Mouse (Mus musculus) CH12.LX (cell line): Measurements from ENCODE around the gene Atp5j2. TPM values are rescaled to one million over a fixed set of nuclear protein-coding genes. Genes with fewer than 3 reads are reported as not detected.

Source experiments
- DNase-seq: peaks from one replicate; pipeline ENCODE4 v3.0.0-alpha.2; 2013; ENCODE audit errors: extremely low read depth
- H3K27ac ChIP-seq: 2 replicates; pipeline ENCODE4 v1.5.1; 2012; ENCODE audit warnings: low read depth, mild to moderate bottlenecking, control low read depth, moderate library complexity; ENCODE audit not compliant: insufficient read depth
- H3K27me3 ChIP-seq: replicated peaks from 2 replicates; pipeline ENCODE3; 2012; ENCODE audit warnings: inconsistent platforms
- H3K36me3 ChIP-seq, 2 experiments: replicated peaks in 1 of 2; 2 replicates each; pipeline versions ENCODE3 to v1.6.1; 2012; ENCODE audit warnings: inconsistent platforms in 1 of 2, low read length in 1 of 2, mild to moderate bottlenecking in 1 of 2, mixed read lengths in 1 of 2, moderate library complexity in 1 of 2; ENCODE audit not compliant: control insufficient read depth in 1 of 2, insufficient read depth in 1 of 2
- H3K4me1 ChIP-seq, 2 experiments: 2 replicates each; pipeline ENCODE4 v1.6.1; 2012; ENCODE audit warnings: inconsistent platforms in 1 of 2, moderate library complexity in 1 of 2; ENCODE audit not compliant: insufficient read depth in 2 of 2, control insufficient read depth in 1 of 2
- H3K4me2 ChIP-seq: 2 replicates; pipeline ENCODE4 v1.6.1; 2012; ENCODE audit warnings: low read depth, mild to moderate bottlenecking, control low read depth; ENCODE audit not compliant: poor library complexity, insufficient read depth, severe bottlenecking
- H3K4me3 ChIP-seq, 3 experiments: fragments of 150-350 bp in 1 of 3; sonication (generic) in 1 of 3; replicated peaks in 1 of 3; 2 replicates each; pipeline versions ENCODE3 to v1.5.1; 2011 to 2012; ENCODE audit warnings: low read depth in 2 of 3, low read length in 2 of 3, mild to moderate bottlenecking in 2 of 3, moderate library complexity in 2 of 3, control low read depth in 1 of 3, improper control_type of control experiment in 1 of 3, inconsistent platforms in 1 of 3, mixed read lengths in 1 of 3; ENCODE audit not compliant: poor library complexity in 1 of 3
- H3K79me2 ChIP-seq: replicated peaks from 2 replicates; pipeline ENCODE4 v1.6.1; 2012; ENCODE audit warnings: mild to moderate bottlenecking, moderate library complexity; ENCODE audit not compliant: control insufficient read depth, poor library complexity, insufficient read depth, severe bottlenecking; ENCODE audit errors: extremely low read depth
- H3K9ac ChIP-seq: 2 replicates; pipeline ENCODE4 v1.6.1; 2012; ENCODE audit warnings: low read depth, mild to moderate bottlenecking, control low read depth, moderate library complexity; ENCODE audit not compliant: insufficient read depth
- H3K9me3 ChIP-seq: replicated peaks from 2 replicates; pipeline ENCODE3; 2012; ENCODE audit warnings: low read length, inconsistent platforms, mixed read lengths
- BHLHE40 ChIP-seq: IDR thresholded peaks from 2 replicates; pipeline ENCODE4 v1.6.1; 2011; ENCODE audit warnings: mild to moderate bottlenecking, low read depth, low read length, improper control_type of control experiment
- CTCF ChIP-seq, 2 experiments: IDR thresholded peaks in 1 of 2; conservative IDR thresholded peaks in 1 of 2; 2 replicates each; pipeline ENCODE4 v1.5.1; 2011 to 2012; ENCODE audit warnings: low read depth in 2 of 2, low read length in 2 of 2, improper control_type of control experiment in 1 of 2, inconsistent platforms in 1 of 2, mild to moderate bottlenecking in 1 of 2, moderate library complexity in 1 of 2
- ELF1 ChIP-seq: IDR thresholded peaks from 2 replicates; pipeline ENCODE4 v1.6.1; 2014; ENCODE audit warnings: low read depth, mild to moderate bottlenecking, inconsistent platforms, low read length, improper control_type of control experiment
- EP300 ChIP-seq: IDR thresholded peaks from 2 replicates; pipeline ENCODE4 v1.6.1; 2011; ENCODE audit warnings: low read length, improper control_type of control experiment
- IRF4 ChIP-seq: IDR thresholded peaks from 2 replicates; pipeline ENCODE4 v1.6.1; 2014; ENCODE audit warnings: low read depth, mild to moderate bottlenecking, inconsistent platforms, low read length, improper control_type of control experiment
- MAZ ChIP-seq: IDR thresholded peaks from 2 replicates; pipeline ENCODE4 v1.6.1; 2012; ENCODE audit warnings: low read depth, mild to moderate bottlenecking, inconsistent platforms, low read length, improper control_type of control experiment, moderate library complexity
- MEF2A ChIP-seq: IDR thresholded peaks from 2 replicates; pipeline ENCODE4 v1.6.1; 2014; ENCODE audit warnings: low read depth, mild to moderate bottlenecking, inconsistent platforms, low read length, improper control_type of control experiment, borderline replicate concordance
- MYC ChIP-seq: IDR thresholded peaks from 2 replicates; pipeline ENCODE4 v1.6.1; 2011; ENCODE audit warnings: low read depth, mild to moderate bottlenecking, improper control_type of control experiment, low read length
- NELFE ChIP-seq: IDR thresholded peaks from 2 replicates; pipeline ENCODE4 v1.6.1; 2011; ENCODE audit warnings: low read depth, low read length, improper control_type of control experiment
- POLR2AphosphoS2 ChIP-seq: IDR thresholded peaks from 2 replicates; pipeline ENCODE4 v1.6.1; 2011; ENCODE audit warnings: low read depth, low read length, improper control_type of control experiment
- RAD21 ChIP-seq: IDR thresholded peaks from 2 replicates; pipeline ENCODE4 v1.6.1; 2011; ENCODE audit warnings: low read depth, mild to moderate bottlenecking, low read length, improper control_type of control experiment, moderate library complexity
- RCOR1 ChIP-seq: conservative IDR thresholded peaks from 2 replicates; pipeline ENCODE4 v1.6.1; 2012; ENCODE audit warnings: low read depth, mild to moderate bottlenecking, inconsistent platforms, low read length, improper control_type of control experiment
- SMC3 ChIP-seq: IDR thresholded peaks from 2 replicates; pipeline ENCODE4 v1.6.1; 2011; ENCODE audit warnings: low read depth, low read length, improper control_type of control experiment
- TCF12 ChIP-seq: IDR thresholded peaks from 2 replicates; pipeline ENCODE4 v1.6.1; 2014; ENCODE audit warnings: low read depth, mild to moderate bottlenecking, inconsistent platforms, low read length, improper control_type of control experiment
- UBTF ChIP-seq: IDR thresholded peaks from 2 replicates; pipeline ENCODE4 v1.6.1; 2012; ENCODE audit warnings: low read depth, mild to moderate bottlenecking, inconsistent platforms, low read length, improper control_type of control experiment, moderate library complexity
- USF2 ChIP-seq: conservative IDR thresholded peaks from 2 replicates; pipeline ENCODE4 v1.6.1; 2011; ENCODE audit warnings: low read depth, low read length, improper control_type of control experiment
- ZC3H11A ChIP-seq: IDR thresholded peaks from 2 replicates; pipeline ENCODE4 v1.6.1; 2012; ENCODE audit warnings: low read depth, mild to moderate bottlenecking, inconsistent platforms, low read length, improper control_type of control experiment
- ZMIZ1 ChIP-seq: IDR thresholded peaks from 2 replicates; pipeline ENCODE4 v1.6.1; 2012; ENCODE audit warnings: low read depth, mild to moderate bottlenecking, inconsistent platforms, low read length, improper control_type of control experiment
- dilution Hi-C: fragments of 300-500 bp; cut with MboI; formaldehyde crosslinking; loops from 2 replicates; pipeline ENCODE4 v1.14.3; 2020; ENCODE audit warnings: low sequenced_read_pairs; ENCODE audit not compliant: extremely low pct_unique_long_range_greater_than_20kb, extremely low pct_ligation_motif_present
- in situ Hi-C: fragments of 300-500 bp; cut with MboI; formaldehyde crosslinking; loops from 3 replicates; pipeline ENCODE4 v1.14.3; 2019; ENCODE audit warnings: low sequenced_read_pairs, low pct_ligation_motif_present, low pct_unique_long_range_greater_than_20kb, mixed read lengths
- polyA plus RNA-seq: library from polyadenylated mRNA; unstranded; fragments of >175 nt; gene quantifications from 2 replicates; pipeline ENCODE4 v1.2.1, GENCODE M21; 2012; ENCODE audit warnings: low read depth; ENCODE audit not compliant: insufficient read length
- total RNA-seq, 2 experiments: library from RNA; depleted of rRNA; stranded (reverse); fragments of 300-350 nt in 1 of 2; fragments of >200 nt in 1 of 2; gene quantifications; 2 replicates each; pipeline ENCODE4 v1.2.3; 2012 to 2014

The Atp5j2 gene
- total and polyA plus RNA-seq, 3 experiments = 202 to 440 (median 327) TPM

DNA sequence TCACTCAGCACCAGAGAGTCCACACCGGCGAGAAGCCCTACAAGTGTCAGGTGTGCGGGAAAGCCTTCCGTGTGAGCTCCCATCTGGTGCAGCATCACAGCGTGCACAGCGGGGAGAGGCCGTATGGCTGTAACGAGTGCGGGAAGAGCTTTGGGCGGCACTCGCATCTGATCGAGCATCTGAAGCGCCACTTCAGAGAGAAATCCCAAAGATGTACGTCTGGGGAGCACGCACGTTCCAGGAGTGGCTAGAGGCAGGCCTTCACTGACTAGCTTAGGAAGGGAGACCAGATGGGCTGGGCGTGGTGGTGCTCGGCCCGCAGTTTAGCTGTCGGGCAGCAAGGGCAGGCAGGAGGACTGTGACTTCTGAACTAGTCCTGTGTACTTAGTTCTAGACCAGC, 26.8 kb upstream of the Atp5j2 start:
- Histone ChIP-seq H3K4me2 (no peak overlapping the region), H3K9me3 (no peaks in the 10 kb centered on the region)
- no peak for DNase-seq
- in situ Hi-C loops = no loop called here
- no peak for TF ChIP-seq EP300
- TF ChIP-seq UBTF = no peak
- no peak for TF ChIP-seq MAZ
- no peak for TF ChIP-seq MEF2A
- TF ChIP-seq USF2 = no peak
- no peak for TF ChIP-seq RAD21
- TF ChIP-seq POLR2AphosphoS2 = no peak
- no peak for TF ChIP-seq NELFE
- no peak for TF ChIP-seq RCOR1
- TF ChIP-seq IRF4 = no peak
- TF ChIP-seq MYC = no peak
- no peak for TF ChIP-seq BHLHE40
- TF ChIP-seq CTCF (conservative IDR thresholded peaks at IDR 0.05 in 1 of 2, IDR thresholded peaks at IDR 0.05 in 1 of 2; ENCODE audit: low read depth in 2 of 2, low read length in 2 of 2) = no peak
- no peak for TF ChIP-seq TCF12
- TF ChIP-seq SMC3 = no peak
- TF ChIP-seq, all 38 proteins: peak for 0
- Histone ChIP-seq H3K4me1 (no peaks in the 10 kb centered on the region), H3K79me2 (no peaks in the 10 kb centered on the region), H3K27ac (no peak overlapping the region), H3K27me3 (no peaks in the 10 kb centered on the region), H3K9ac (no peak overlapping the region), H3K4me3 (no peak overlapping the region), H3K36me3 (peaks cover 29 to 64% of the 10 kb centered on the region in 2 experiments)
- dilution Hi-C loops = no loop called here

DNA sequence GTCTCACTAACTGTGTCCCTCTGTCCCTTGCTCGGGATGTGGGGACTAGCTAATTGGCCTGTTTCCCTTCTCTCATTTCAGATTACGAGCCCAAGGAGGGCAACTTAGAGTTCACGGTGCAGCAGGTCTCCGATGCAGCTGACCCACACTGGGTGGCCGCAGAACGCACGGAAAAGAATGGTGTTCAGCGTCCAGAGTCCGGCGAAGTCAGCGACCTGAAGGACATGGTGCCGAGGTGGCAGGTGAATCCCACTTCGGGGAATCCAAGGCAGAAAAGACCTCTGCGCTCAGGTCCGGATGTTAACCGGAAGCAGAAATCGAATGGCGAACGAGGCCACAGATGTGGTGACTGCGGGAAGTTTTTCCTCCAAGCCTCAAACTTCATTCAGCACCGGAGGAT, 26.3 kb upstream of the Atp5j2 start:
- TF ChIP-seq ZC3H11A = no peak
- TF ChIP-seq NELFE = no peak
- no peak for TF ChIP-seq ELF1
- TF ChIP-seq BHLHE40 = no peak
- TF ChIP-seq ZMIZ1 = no peak
- peaks cover 29 to 68% of the 10 kb centered on the region in 2 experiments for H3K36me3 ChIP-seq
- no peak overlapping the region for H3K27ac ChIP-seq
- dilution Hi-C loops (no loop called here), in situ Hi-C loops (no loop called here)
- no peak for DNase-seq
- H3K79me2 ChIP-seq = no peaks in the 10 kb centered on the region
- H3K4me1 ChIP-seq = no peaks in the 10 kb centered on the region
- no peak overlapping the region for H3K9ac ChIP-seq
- H3K4me2 ChIP-seq = no peak overlapping the region
- no peaks in the 10 kb centered on the region for H3K9me3 ChIP-seq
- H3K27me3 ChIP-seq = no peaks in the 10 kb centered on the region
- H3K4me3 ChIP-seq = no peak overlapping the region
